ENCODE assay signal across 34 mouse cellular contexts in genomic region chr17:35538476-35538875, GRCm38 (mm10). TPM values are rescaled to one million over a fixed set of nuclear protein-coding genes. Genes with fewer than 3 reads are reported as not detected.
"Had no signal": no experiment of that assay in that cellular context is flagged by ENCODE, and none has a peak within 500 bp of the region (broad histone marks: within the 10 kb centered on the region; RNA-seq: fewer than 3 reads in every experiment).

No protein-coding gene starts in this region.

- H3K4me1 ChIP-seq: embryonic facial prominence, embryonic 12.5 days had no signal

- H3K27ac ChIP-seq: embryonic facial prominence, embryonic 10.5 days; embryonic facial prominence, embryonic 12.5 days; embryonic facial prominence, embryonic 13.5 days; embryonic facial prominence, embryonic 15.5 days; forebrain, embryonic 10.5 days; forebrain, embryonic 12.5 days; forebrain, embryonic 13.5 days; forebrain, embryonic 15.5 days; gastrocnemius, adult 2 months; heart, adult 2 months had no signal

- DNase-seq: cerebellum, adult 2 months; cerebellum, adult 8-10 months; cerebellum, adult 9-10 months; cerebellum, adult 9-11 months; cerebellum, postnatal 10 days; cerebellum, postnatal 14 days; cerebellum, postnatal 25 days; cerebellum, postnatal 36 days; embryo, embryonic 11 days; forebrain, postnatal 0 days; gastrocnemius, adult 2 months; gastrocnemius, postnatal 10 days; gastrocnemius, postnatal 14 days; gastrocnemius, postnatal 25 days; gastrocnemius, postnatal 36 days; heart, adult 11 months; heart, adult 18-20 months; heart, adult 2 months had no signal

- H3K36me3 ChIP-seq: embryonic facial prominence, embryonic 10.5 days; embryonic facial prominence, embryonic 12.5 days; embryonic facial prominence, embryonic 13.5 days; embryonic facial prominence, embryonic 15.5 days; forebrain, embryonic 10.5 days; forebrain, embryonic 12.5 days; forebrain, embryonic 15.5 days had no signal

- H3K9ac ChIP-seq: embryonic facial prominence, embryonic 12.5 days; embryonic facial prominence, embryonic 13.5 days; embryonic facial prominence, embryonic 15.5 days; forebrain, embryonic 12.5 days; forebrain, embryonic 13.5 days; forebrain, embryonic 15.5 days; forebrain, postnatal 0 days had no signal

- H3K9me3 ChIP-seq: embryonic facial prominence, embryonic 10.5 days; embryonic facial prominence, embryonic 12.5 days; embryonic facial prominence, embryonic 13.5 days; embryonic facial prominence, embryonic 15.5 days; forebrain, embryonic 10.5 days; forebrain, embryonic 12.5 days; forebrain, embryonic 13.5 days; forebrain, embryonic 15.5 days had no signal

- H3K4me3 ChIP-seq: embryonic facial prominence, embryonic 10.5 days; embryonic facial prominence, embryonic 12.5 days; embryonic facial prominence, embryonic 13.5 days; embryonic facial prominence, embryonic 15.5 days; erythroblast, embryonic 14.5 days; forebrain, embryonic 10.5 days; forebrain, embryonic 12.5 days; forebrain, embryonic 13.5 days; forebrain, embryonic 15.5 days; gastrocnemius, adult 2 months; heart, adult 2 months had no signal

- H3K4me2 ChIP-seq: embryonic facial prominence, embryonic 12.5 days; embryonic facial prominence, embryonic 13.5 days; embryonic facial prominence, embryonic 15.5 days; forebrain, embryonic 12.5 days; forebrain, embryonic 13.5 days; forebrain, embryonic 15.5 days had no signal

- ATAC-seq: forebrain, embryonic 13.5 days; forebrain, embryonic 14.5 days; forebrain, embryonic 15.5 days; forebrain, embryonic 16.5 days; forebrain, postnatal 0 days had no signal

- H3K27me3 ChIP-seq: embryonic facial prominence, embryonic 12.5 days; embryonic facial prominence, embryonic 13.5 days; embryonic facial prominence, embryonic 15.5 days; forebrain, embryonic 13.5 days; forebrain, embryonic 15.5 days had no signal

RNA-seq across cellular contexts. Expression of gene Psors1c2, which starts 5.5 kb away (rescaled TPM):
- polyA plus RNA-seq: cerebellum, adult 2 months; gonadal fat pad, adult 2 months; heart, adult 2 months had no signal

RNA-seq across cellular contexts. Expression of gene Cdsn, which starts 13.5 kb away (rescaled TPM):
- polyA plus RNA-seq: embryonic facial prominence, embryonic 10.5 days; embryonic facial prominence, embryonic 11.5 days; embryonic facial prominence, embryonic 13.5 days; erythroblast, embryonic 14.5 days; forebrain, embryonic 10.5 days; forebrain, embryonic 11.5 days; forebrain, embryonic 12.5 days; forebrain, embryonic 13.5 days; forebrain, embryonic 16.5 days had no signal

RNA-seq across cellular contexts. Expression of gene 2300002M23Rik, which starts 28.8 kb away (rescaled TPM):
- polyA plus RNA-seq: cerebellum, adult 2 months; cortical plate, adult 2 months; embryonic facial prominence, embryonic 10.5 days; embryonic facial prominence, embryonic 11.5 days; embryonic facial prominence, embryonic 12.5 days; erythroblast, embryonic 14.5 days; forebrain, embryonic 10.5 days; forebrain, embryonic 11.5 days; forebrain, embryonic 12.5 days; forebrain, embryonic 13.5 days; forebrain, embryonic 14.5 days; forebrain, embryonic 15.5 days; forebrain, embryonic 16.5 days; forebrain, postnatal 0 days; frontal cortex, adult 2 months; heart, adult 2 months had no signal
